Mouse (Mus musculus): Measurements from ENCODE around the gene Tmem229b.

DNA sequence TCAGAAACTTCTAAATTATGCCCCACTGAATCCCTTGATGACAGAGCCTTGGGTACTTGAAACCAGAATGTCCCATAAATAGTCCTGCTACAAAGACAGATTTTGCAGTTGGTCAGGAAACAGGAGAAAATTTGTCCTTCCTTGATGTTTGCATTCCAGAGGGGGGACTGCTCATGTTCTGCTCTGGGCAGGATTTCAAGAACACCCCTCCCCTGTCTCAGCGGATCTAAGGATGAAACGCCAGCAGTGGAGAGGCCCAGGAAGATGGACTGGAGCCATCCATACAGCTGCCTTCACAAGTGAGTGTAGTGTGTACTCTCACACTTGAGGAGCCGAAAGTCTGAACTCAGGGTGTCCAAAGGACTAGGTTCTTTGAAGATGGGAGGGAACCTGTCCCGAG, 86.0 kb downstream of the Tmem229b start:
- TF ChIP-seq CTCF (IDR thresholded peaks at IDR 0.05; ENCODE audit: low read depth, low read length) (no peak), POLR2A (IDR thresholded peaks at IDR 0.05; ENCODE audit: borderline replicate concordance, low read depth, low read length) (no peak)

Data from bone marrow macrophage, adult 2 months (primary cell).